Mouse (Mus musculus) kidney, embryonic 14.5 days (tissue): ENCODE measurements around the gene Fxyd7. TPM values are rescaled to one million over a fixed set of nuclear protein-coding genes. Genes with fewer than 3 reads are reported as not detected.

Experiments used
- ATAC-seq: fragments of 200-750 bp; cut with Nextera tagmentation; 2 replicates; pipeline ENCODE4 v1.8.0; 2017; ENCODE audit warnings: moderate number of reproducible peaks, mild to moderate bottlenecking, moderate TSS enrichment, moderate library complexity; ENCODE audit not compliant: low FRiP score, low TSS enrichment
- H3K27ac ChIP-seq: fragments of 300-500 bp; sonication (generic); 2 replicates; pipeline ENCODE4 v1.5.1; 2014; ENCODE audit warnings: low read depth, mild to moderate bottlenecking, low read length, moderate library complexity, mixed read lengths
- H3K27me3 ChIP-seq: fragments of 300-500 bp; sonication (generic); 2 replicates; pipeline ENCODE4 v1.6.1; 2014; ENCODE audit warnings: mild to moderate bottlenecking, low read length; ENCODE audit not compliant: control insufficient read depth, insufficient read depth
- H3K36me3 ChIP-seq: fragments of 300-500 bp; sonication (generic); 2 replicates; pipeline ENCODE4 v1.6.1; 2014; ENCODE audit warnings: low read length, mixed read lengths; ENCODE audit not compliant: control insufficient read depth, insufficient read depth
- H3K4me1 ChIP-seq: fragments of 300-500 bp; sonication (generic); 2 replicates; pipeline ENCODE4 v1.6.1; 2014; ENCODE audit warnings: low read length, mixed read lengths; ENCODE audit not compliant: control insufficient read depth, insufficient read depth
- H3K4me2 ChIP-seq: fragments of 300-500 bp; sonication (generic); replicated peaks from 2 replicates; pipeline ENCODE4 v1.6.1; 2014; ENCODE audit warnings: low read depth, mild to moderate bottlenecking, low read length
- H3K4me3 ChIP-seq: fragments of 300-500 bp; sonication (generic); 2 replicates; pipeline ENCODE4 v1.5.1; 2014; ENCODE audit warnings: mild to moderate bottlenecking, low read length
- H3K9ac ChIP-seq: fragments of 300-500 bp; sonication (generic); 2 replicates; pipeline ENCODE4 v1.6.1; 2014; ENCODE audit warnings: low read depth, mild to moderate bottlenecking, low read length, moderate library complexity
- H3K9me3 ChIP-seq: fragments of 300-500 bp; sonication (generic); 2 replicates; pipeline ENCODE4 v1.6.1; 2016; ENCODE audit warnings: low read length; ENCODE audit not compliant: control insufficient read depth
- WGBS: fragments of 180-500 bp; shearing (Covaris S2); extraction: QIAGEN DNeasy Blood & Tissue Kit; methylation state at CpG from one replicate; pipeline ENCODE4 v1.1.7; 2014; 5-methylcytosine and 5-hydroxymethylcytosine counted together
- polyA plus RNA-seq: library from polyadenylated mRNA; unstranded; fragments of >200 nt; fragmentation: Nextera tagmentation; extraction: Ambion mirVana; gene quantifications from 2 replicates; pipeline ENCODE4 v1.2.1, GENCODE M21; 2014

Gene Fxyd7
- polyA plus RNA-seq, 1 experiment from 2014 or later: 8.0 TPM

- Histone ChIP-seq H3K4me3 (no peak overlapping the region), H3K36me3 (no peaks in the 10 kb centered on the region), H3K9me3 (no peaks in the 10 kb centered on the region), H3K9ac (no peak overlapping the region), H3K4me1 (peaks cover 9% of the 10 kb centered on the region; the same call in 1 of the 2 replicates), H3K27me3 (peaks cover 8% of the 10 kb centered on the region; the same call in 1 of the 2 replicates), H3K27ac (no peak overlapping the region), H3K4me2 (no peak overlapping the region)
- WGBS: 78% methylated on average over 2 of the region's 2 CpGs
- ATAC-seq: no peak
Observed at GRCm38 (mm10) chr7:31037675-31038074, 13.6 kb downstream of the Fxyd7 start.

- ATAC-seq: no peak
- Histone ChIP-seq H3K36me3 (no peaks in the 10 kb centered on the region), H3K27ac (no peak overlapping the region), H3K4me3 (no peak overlapping the region), H3K9me3 (no peaks in the 10 kb centered on the region), H3K4me2 (no peak overlapping the region), H3K4me1 (peaks cover 7% of the 10 kb centered on the region; the same call in 1 of the 2 replicates), H3K9ac (no peak overlapping the region), H3K27me3 (peaks cover 5% of the 10 kb centered on the region; the same call in 1 of the 2 replicates)
- WGBS: 81% methylated on average over 7 of the region's 7 CpGs
Observed at GRCm38 (mm10) chr7:31036917-31037316, 14.3 kb downstream of the Fxyd7 start.

- Histone ChIP-seq H3K36me3 (no peaks in the 10 kb centered on the region), H3K4me2 (no peak overlapping the region), H3K27ac (no peak overlapping the region), H3K4me1 (no peaks in the 10 kb centered on the region), H3K9ac (no peak overlapping the region), H3K27me3 (no peaks in the 10 kb centered on the region), H3K9me3 (no peaks in the 10 kb centered on the region), H3K4me3 (no peak overlapping the region)
- no peak for ATAC-seq
- 84% methylated on average over 11 of the region's 11 CpGs for WGBS
Observed at GRCm38 (mm10) chr7:31035291-31035690, 16.0 kb downstream of the Fxyd7 start.

- H3K4me1 ChIP-seq: no peaks in the 10 kb centered on the region
- no peaks in the 10 kb centered on the region for H3K36me3 ChIP-seq
- H3K4me3 ChIP-seq: no peak overlapping the region
- 70% methylated on average over 11 of the region's 11 CpGs for whole genome bisulfite sequencing
- no peak overlapping the region for H3K27ac ChIP-seq
- no peaks in the 10 kb centered on the region for H3K9me3 ChIP-seq
- H3K4me2 ChIP-seq: no peak overlapping the region
- no peak overlapping the region for H3K9ac ChIP-seq
- H3K27me3 ChIP-seq: no peaks in the 10 kb centered on the region
- no peak for ATAC-seq
Observed at GRCm38 (mm10) chr7:31034789-31035188, 16.5 kb downstream of the Fxyd7 start.

GRCm38 (mm10) chr7:31033409-31034165, 17.7 kb downstream of the Fxyd7 start:
- Histone ChIP-seq H3K9ac (no peak overlapping the region), H3K27ac (no peak overlapping the region), H3K27me3 (no peaks in the 10 kb centered on the region), H3K9me3 (no peaks in the 10 kb centered on the region), H3K4me1 (no peaks in the 10 kb centered on the region), H3K36me3 (no peaks in the 10 kb centered on the region), H3K4me3 (no peak overlapping the region), H3K4me2 (no peak overlapping the region)
- 52% methylated on average over 9 of the region's 9 CpGs for WGBS
- 0 out of 2 replicates have a peak, but pooled peaks have one; percentile 9 for ATAC-seq

- no peak overlapping the region for H3K4me3 ChIP-seq
- WGBS: 79% methylated on average over 7 of the region's 7 CpGs
- no peak overlapping the region for H3K27ac ChIP-seq
- H3K4me1 ChIP-seq: no peaks in the 10 kb centered on the region
- no peak overlapping the region for H3K9ac ChIP-seq
- no peaks in the 10 kb centered on the region for H3K36me3 ChIP-seq
- ATAC-seq: no peak
- no peak overlapping the region for H3K4me2 ChIP-seq
- no peaks in the 10 kb centered on the region for H3K27me3 ChIP-seq
- no peaks in the 10 kb centered on the region for H3K9me3 ChIP-seq
Observed at GRCm38 (mm10) chr7:31031731-31032130, 19.5 kb downstream of the Fxyd7 start.

GRCm38 (mm10) chr7:31030717-31031116, 20.6 kb downstream of the Fxyd7 start:
- no peak for ATAC-seq
- Histone ChIP-seq H3K9me3 (no peaks in the 10 kb centered on the region), H3K36me3 (no peaks in the 10 kb centered on the region), H3K27ac (no peak overlapping the region), H3K9ac (no peak overlapping the region), H3K4me1 (no peaks in the 10 kb centered on the region), H3K27me3 (no peaks in the 10 kb centered on the region), H3K4me3 (no peak overlapping the region), H3K4me2 (no peak overlapping the region)
- 68% methylated on average over 2 of the region's 2 CpGs for WGBS

GRCm38 (mm10) chr7:31028609-31029008, 22.7 kb downstream of the Fxyd7 start:
- Histone ChIP-seq H3K9ac (no peak overlapping the region), H3K27ac (no peak overlapping the region), H3K4me2 (no peak overlapping the region), H3K4me3 (no peak overlapping the region), H3K27me3 (no peaks in the 10 kb centered on the region), H3K36me3 (no peaks in the 10 kb centered on the region), H3K4me1 (no peaks in the 10 kb centered on the region), H3K9me3 (no peaks in the 10 kb centered on the region)
- WGBS: 76% methylated on average over 8 of the region's 8 CpGs
- ATAC-seq: no peak

GRCm38 (mm10) chr7:31017104-31017901, 34.0 kb downstream of the Fxyd7 start:
- Histone ChIP-seq H3K4me1 (0 out of 2 replicates have a peak, but pooled peaks cover 9% of the 10 kb centered on the region), H3K9me3 (no peaks in the 10 kb centered on the region), H3K4me3 (no peak overlapping the region), H3K9ac (no peak overlapping the region), H3K36me3 (no peaks in the 10 kb centered on the region), H3K4me2 (no peak overlapping the region), H3K27ac (no peak overlapping the region), H3K27me3 (no peaks in the 10 kb centered on the region)
- WGBS: 35% methylated on average over 10 of the region's 10 CpGs
- peak; percentile 78 for ATAC-seq
